Mouse (Mus musculus) limb, embryonic 11.5 days (tissue): ENCODE data around the gene Qser1. TPM values are rescaled to one million over a fixed set of nuclear protein-coding genes. Genes with fewer than 3 reads are reported as not detected.

Source experiments
- ATAC-seq: fragments of 200-750 bp; cut with Nextera tagmentation; 2 replicates; pipeline ENCODE4 v1.8.0; 2017; ENCODE audit warnings: low read depth; ENCODE audit not compliant: insufficient number of reproducible peaks, low FRiP score, low TSS enrichment
- DNase-seq: peaks from one replicate; pipeline ENCODE4 v3.0.0-alpha.2; 2015; ENCODE audit warnings: low spot score
- H3K27ac ChIP-seq: fragments of 300-500 bp; sonication (generic); replicated peaks from 2 replicates; pipeline ENCODE4 v1.5.1; 2014; ENCODE audit warnings: low read depth, mild to moderate bottlenecking, low read length
- H3K27me3 ChIP-seq: fragments of 300-500 bp; sonication (generic); 2 replicates; pipeline ENCODE4 v1.6.1; 2014; ENCODE audit warnings: mild to moderate bottlenecking, low read length, mixed read lengths; ENCODE audit not compliant: control insufficient read depth, insufficient read depth
- H3K36me3 ChIP-seq: fragments of 300-500 bp; sonication (generic); 2 replicates; pipeline ENCODE4 v1.6.1; 2014; ENCODE audit warnings: mild to moderate bottlenecking, low read length, moderate library complexity, mixed read lengths; ENCODE audit not compliant: control insufficient read depth, insufficient read depth
- H3K4me1 ChIP-seq: fragments of 300-500 bp; sonication (generic); 2 replicates; pipeline ENCODE4 v1.6.1; 2014; ENCODE audit warnings: low read length, mixed read lengths; ENCODE audit not compliant: control insufficient read depth, insufficient read depth
- H3K4me2 ChIP-seq: fragments of 300-500 bp; sonication (generic); 2 replicates; pipeline ENCODE4 v1.6.1; 2014; ENCODE audit warnings: low read depth, mild to moderate bottlenecking, moderate library complexity; ENCODE audit not compliant: severe bottlenecking
- H3K4me3 ChIP-seq: fragments of 300-500 bp; sonication (generic); 2 replicates; pipeline ENCODE4 v1.5.1; 2014; ENCODE audit warnings: low read depth, low read length
- H3K9ac ChIP-seq: fragments of 300-500 bp; sonication (generic); 2 replicates; pipeline ENCODE4 v1.6.1; 2014; ENCODE audit warnings: mild to moderate bottlenecking, low read length
- H3K9me3 ChIP-seq: fragments of 300-500 bp; sonication (generic); 2 replicates; pipeline ENCODE4 v1.6.1; 2016; ENCODE audit warnings: low read length; ENCODE audit not compliant: control insufficient read depth
- WGBS: fragments of 180-500 bp; shearing (Covaris S2); extraction: QIAGEN DNeasy Blood & Tissue Kit; methylation state at CpG from one replicate; pipeline ENCODE4 v1.1.7; 2014; 5-methylcytosine and 5-hydroxymethylcytosine counted together
- polyA plus RNA-seq: library from polyadenylated mRNA; unstranded; fragments of >200 nt; fragmentation: Nextera tagmentation; extraction: Ambion mirVana; gene quantifications from 2 replicates; pipeline ENCODE4 v1.2.1, GENCODE M21; 2014

Gene Qser1
- polyA plus RNA-seq, 1 experiment from 2014 or later = 19.2 TPM

GRCm38 (mm10) chr2:104712486-104712809, 104.1 kb downstream of the Qser1 start:
- peak overlapping the region; percentile 60 for H3K4me3 ChIP-seq
- peak overlapping the region; percentile 77 for H3K9ac ChIP-seq
- no peaks in the 10 kb centered on the region for H3K4me1 ChIP-seq
- no peaks in the 10 kb centered on the region for H3K9me3 ChIP-seq
- 5% methylated on average over 7 of the region's 7 CpGs for WGBS
- DNase-seq (no peak), ATAC-seq (no peak)
- H3K36me3 ChIP-seq = no peaks in the 10 kb centered on the region
- H3K27me3 ChIP-seq = no peaks in the 10 kb centered on the region
- peak overlapping the region; percentile 61 for H3K4me2 ChIP-seq
- H3K27ac ChIP-seq = no peak overlapping the region

- peak; percentile 79 for DNase-seq
These were observed 104.7 kb downstream of the Qser1 start, which contains the start of gene Tcp11l1 for GRCm38 (mm10) chr2:104711585-104712485. TSS of gene Tcp11l1 (minus strand) at chr2:104712169.

GRCm38 (mm10) chr2:104710670-104711370, 105.7 kb downstream of the Qser1 start:
- no peaks in the 10 kb centered on the region for H3K9me3 ChIP-seq
- no peak for ATAC-seq
- H3K4me2 ChIP-seq = peak overlapping the region; percentile 61
- no peaks in the 10 kb centered on the region for H3K27me3 ChIP-seq
- no peaks in the 10 kb centered on the region for H3K36me3 ChIP-seq
- DNase-seq = no peak
- no peak overlapping the region for H3K9ac ChIP-seq
- no peak overlapping the region for H3K27ac ChIP-seq
- 42% methylated on average over 6 of the region's 6 CpGs for WGBS
- peak overlapping the region; percentile 60 for H3K4me3 ChIP-seq
- H3K4me1 ChIP-seq = no peaks in the 10 kb centered on the region

More at GRCm38 (mm10) chr2:104711585-104712485, 104.7 kb downstream of the Qser1 start, which contains the start of gene Tcp11l1:
- H3K4me1 ChIP-seq = no peaks in the 10 kb centered on the region
- peak within 1 kb of the TSS; percentile 61 for H3K4me2 ChIP-seq
- peak; percentile 90 for ATAC-seq
- peak within 1 kb of the TSS; percentile 60 for H3K4me3 ChIP-seq
- peak within 1 kb of the TSS; percentile 77 for H3K9ac ChIP-seq
- H3K27me3 ChIP-seq = no peaks in the 10 kb centered on the region
- under 1% methylated on average over 90 of the region's 99 CpGs for WGBS
- H3K9me3 ChIP-seq = no peaks in the 10 kb centered on the region
- peak within 1 kb of the TSS; percentile 57; the same call in 1 of the 2 replicates for H3K27ac ChIP-seq
- H3K36me3 ChIP-seq = no peaks in the 10 kb centered on the region

- Histone ChIP-seq H3K4me2 (no peak overlapping the region), H3K36me3 (no peaks in the 10 kb centered on the region), H3K4me3 (no peak overlapping the region), H3K9ac (no peak overlapping the region), H3K9me3 (no peaks in the 10 kb centered on the region), H3K27ac (no peak overlapping the region), H3K4me1 (no peaks in the 10 kb centered on the region), H3K27me3 (no peaks in the 10 kb centered on the region)
- DNase-seq = no peak
- ATAC-seq = no peak
- WGBS = 75% methylated on average over 6 of the region's 6 CpGs
These were observed 106.7 kb downstream of the Qser1 start for GRCm38 (mm10) chr2:104709786-104710337.

Other genes starting within 250 kb of the Qser1 start
- gene Cstf3, start 226.2 kb downstream of the Qser1 start, polyA plus RNA-seq = 87.9 and 91.1 TPM in 2 replicates
- 63.2 and 64.8 TPM in 2 replicates for gene Tcp11l1, start 104.6 kb downstream of the Qser1 start, polyA plus RNA-seq
- not detected in 2 replicates for gene Pin1rt1, start 100.4 kb downstream of the Qser1 start, polyA plus RNA-seq
- gene Depdc7, start 73.9 kb downstream of the Qser1 start, polyA plus RNA-seq = 4.1 and 4.9 TPM in 2 replicates
- 0.68 and 0.96 TPM in 2 replicates for gene Prrg4, start 33.1 kb upstream of the Qser1 start, polyA plus RNA-seq
- gene Ccdc73, start 51.0 kb upstream of the Qser1 start, polyA plus RNA-seq = 5.2 and 5.8 TPM in 2 replicates
- 330 and 332 TPM in 2 replicates for gene Eif3m, start 200.3 kb upstream of the Qser1 start, polyA plus RNA-seq